Mouse (Mus musculus) CD8-positive naive resting alpha-beta T cell, adult 2 months (primary cell): Measurements from ENCODE around the gene Sulf2.

Source experiments
- DNase-seq, 2 experiments: peaks; one replicate each; pipeline ENCODE4 v3.0.0; 2022; ENCODE audit warnings: low read depth in 2 of 2, low spot score in 2 of 2

Gene Sulf2

GRCm38 (mm10) chr2:166150584-166150983 is 4.9 kb downstream of the Sulf2 start:
- DNase-seq, result no peak

GRCm38 (mm10) chr2:166149482-166149881 is 6.0 kb downstream of the Sulf2 start:
- DNase-seq, result no peak

- DNase-seq, result no peak
Measured at GRCm38 (mm10) chr2:166148672-166149332, 6.7 kb downstream of the Sulf2 start.

GRCm38 (mm10) chr2:166147930-166148651 is 7.4 kb downstream of the Sulf2 start:
- no peak for DNase-seq

GRCm38 (mm10) chr2:166146446-166146845 is 9.0 kb downstream of the Sulf2 start:
- no peak for DNase-seq

GRCm38 (mm10) chr2:166145031-166145430 is 10.4 kb downstream of the Sulf2 start:
- no peak for DNase-seq

GRCm38 (mm10) chr2:166143871-166144270 is 11.6 kb downstream of the Sulf2 start:
- no peak for DNase-seq

GRCm38 (mm10) chr2:166142561-166143112 is 12.8 kb downstream of the Sulf2 start:
- no peak for DNase-seq

GRCm38 (mm10) chr2:166141910-166142309 is 13.6 kb downstream of the Sulf2 start:
- no peak for DNase-seq

GRCm38 (mm10) chr2:166141039-166141438 is 14.4 kb downstream of the Sulf2 start:
- no peak for DNase-seq

GRCm38 (mm10) chr2:166140427-166140826 is 15.0 kb downstream of the Sulf2 start:
- DNase-seq, result no peak

GRCm38 (mm10) chr2:166138308-166138707 is 17.2 kb downstream of the Sulf2 start:
- DNase-seq, result no peak

GRCm38 (mm10) chr2:166137467-166137866 is 18.0 kb downstream of the Sulf2 start:
- no peak for DNase-seq

GRCm38 (mm10) chr2:166135711-166136485 is 19.6 kb downstream of the Sulf2 start:
- no peak for DNase-seq

GRCm38 (mm10) chr2:166128756-166129155 is 26.7 kb downstream of the Sulf2 start:
- no peak for DNase-seq

GRCm38 (mm10) chr2:166128032-166128431 is 27.4 kb downstream of the Sulf2 start:
- DNase-seq, result no peak

- DNase-seq, result no peak
Measured at GRCm38 (mm10) chr2:166126343-166126742, 29.1 kb downstream of the Sulf2 start.

- peak; percentile 8 to 33 for DNase-seq
Measured at GRCm38 (mm10) chr2:166125492-166126252, 29.8 kb downstream of the Sulf2 start.

GRCm38 (mm10) chr2:166125033-166125432 is 30.4 kb downstream of the Sulf2 start:
- DNase-seq, result no peak

- no peak for DNase-seq
Measured at GRCm38 (mm10) chr2:166122781-166123180, 32.7 kb downstream of the Sulf2 start.
